Mouse (Mus musculus): ENCODE results near the gene Asic1. TPM values are rescaled to one million over a fixed set of nuclear protein-coding genes. Genes with fewer than 3 reads are reported as not detected.

Gene Asic1
- total and polyA plus RNA-seq, 3 experiments = 0.08 to 1.0 TPM; not detected in 1

DNA sequence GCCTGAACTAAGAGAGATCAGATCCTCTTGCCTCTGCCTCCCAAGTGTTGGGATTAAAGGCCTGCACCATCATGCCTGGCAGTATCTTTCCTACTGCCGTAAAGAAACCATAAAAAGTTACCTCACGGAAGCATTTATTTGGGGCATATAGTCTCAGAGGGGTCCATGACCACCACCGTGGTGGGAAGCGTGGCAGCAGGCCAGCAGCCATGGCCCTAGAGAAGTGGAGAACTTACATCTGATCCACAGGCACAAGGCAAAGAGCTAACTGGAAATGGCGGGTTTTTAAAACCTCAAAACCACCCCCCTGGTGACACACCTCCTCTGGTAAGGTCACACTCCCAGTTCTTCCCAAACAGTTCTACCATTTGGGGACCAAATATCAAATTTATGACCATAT lies 58.0 kb downstream of the Asic1 start:
- no peak for DNase-seq (ENCODE audit: low read depth, low spot score)
- Histone ChIP-seq H3K4me3 (ENCODE audit: control insufficient read depth in 1 of 2, insufficient read depth in 1 of 2, low read depth in 2 of 2, low read length in 2 of 2) (no peak overlapping the region), H3K9me3 (replicated peaks; ENCODE audit: insufficient read depth, low read length) (no peaks in the 10 kb centered on the region), H3K79me2 (ENCODE audit: control insufficient read depth, insufficient read depth, low read length, poor library complexity) (peaks cover 13% of the 10 kb centered on the region), H3K36me3 (ENCODE audit: control insufficient read depth in 1 of 2, insufficient read depth in 2 of 2, low read length in 2 of 2) (peaks cover 6 to 10% of the 10 kb centered on the region in 2 experiments), H3K4me1 (ENCODE audit: control insufficient read depth in 1 of 2, insufficient read depth in 2 of 2, low read length in 2 of 2) (peaks cover 0 to 15% of the 10 kb centered on the region in 2 experiments; a peak in 2 of 4 replicates), H3K9ac (ENCODE audit: control insufficient read depth, low read depth, low read length, poor library complexity, severe bottlenecking) (no peak overlapping the region), H3K27me3 (ENCODE audit: control insufficient read depth in 1 of 2, insufficient read depth in 2 of 2, low read length in 2 of 2) (no peaks in the 10 kb centered on the region), H3K27ac (ENCODE audit: control insufficient read depth, low read depth, low read length) (no peak overlapping the region)
- TF ChIP-seq GABPA (IDR thresholded peaks at IDR 0.05; ENCODE audit: low read depth, low read length) (no peak), NRF1 (IDR thresholded peaks at IDR 0.05; ENCODE audit: insufficient read depth, low read depth, low read length, poor library complexity, severe bottlenecking) (no peak), MXI1 (IDR thresholded peaks at IDR 0.05; ENCODE audit: low read depth, low read length) (no peak), EP300 (IDR thresholded peaks at IDR 0.05; ENCODE audit: low read depth in 1 of 2, low read length in 2 of 2) (no peak), NELFE (IDR thresholded peaks at IDR 0.05; ENCODE audit: low read depth, low read length) (no peak), POLR2A (IDR thresholded peaks at IDR 0.05; ENCODE audit: control insufficient read depth in 1 of 2, insufficient read depth in 1 of 2, low read depth in 1 of 2, low read length in 2 of 2, poor library complexity in 1 of 2) (no peak), TBP (IDR thresholded peaks at IDR 0.05; ENCODE audit: low read depth, low read length) (no peak), MAX (IDR thresholded peaks at IDR 0.05; ENCODE audit: low read length) (no peak), CHD1 (IDR thresholded peaks at IDR 0.05; ENCODE audit: low read depth, low read length) (no peak), MYC (IDR thresholded peaks at IDR 0.05; ENCODE audit: low read depth, low read length) (no peak), GATA1 (IDR thresholded peaks at IDR 0.05; ENCODE audit: low read depth, low read length) (no peak)

DNA sequence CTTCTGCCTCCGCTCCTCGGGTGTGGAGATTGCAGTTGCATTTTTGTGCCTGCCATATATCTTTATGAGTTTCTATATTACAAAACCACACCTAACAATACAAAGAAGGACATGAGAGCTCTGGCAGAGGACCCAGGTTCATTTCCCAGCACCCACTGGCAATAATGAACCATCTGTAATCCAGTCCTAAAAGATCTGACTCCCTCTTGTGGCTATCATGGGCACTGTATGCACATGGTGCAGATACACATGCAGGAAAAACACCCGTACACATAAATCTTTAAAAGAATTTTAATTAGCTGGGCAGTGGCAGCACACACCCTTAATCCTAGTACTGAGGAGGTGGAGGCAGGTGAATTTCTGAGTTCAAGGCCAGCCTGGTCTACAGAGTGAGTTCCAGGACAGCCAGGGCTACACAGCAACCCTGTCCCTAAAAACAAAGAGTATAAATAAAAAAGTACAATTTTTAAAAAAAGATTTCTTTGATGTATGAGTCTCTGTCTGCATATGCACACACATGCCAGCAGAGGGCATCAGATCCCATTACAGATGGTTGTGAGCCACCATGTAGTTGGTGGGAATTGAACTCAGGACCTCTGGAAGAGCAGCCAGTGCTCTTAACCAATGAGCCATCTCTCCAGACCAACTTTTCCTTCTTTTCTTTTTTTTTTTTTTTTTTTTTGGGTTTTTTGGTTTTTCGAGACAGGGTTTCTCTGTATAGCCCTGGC lies 59.1 kb downstream of the Asic1 start:
- Histone ChIP-seq H3K9ac (ENCODE audit: control insufficient read depth, low read depth, low read length, poor library complexity, severe bottlenecking) (no peak overlapping the region), H3K27ac (ENCODE audit: control insufficient read depth, low read depth, low read length) (no peak overlapping the region), H3K79me2 (ENCODE audit: control insufficient read depth, insufficient read depth, low read length, poor library complexity) (peaks cover 13% of the 10 kb centered on the region), H3K9me3 (replicated peaks; ENCODE audit: insufficient read depth, low read length) (no peaks in the 10 kb centered on the region), H3K27me3 (ENCODE audit: control insufficient read depth in 1 of 2, insufficient read depth in 2 of 2, low read length in 2 of 2) (no peaks in the 10 kb centered on the region), H3K4me1 (ENCODE audit: control insufficient read depth in 1 of 2, insufficient read depth in 2 of 2, low read length in 2 of 2) (0 out of 4 replicates have a peak, but pooled peaks cover 0 to 7% of the 10 kb centered on the region in 2 experiments), H3K36me3 (ENCODE audit: control insufficient read depth in 1 of 2, insufficient read depth in 2 of 2, low read length in 2 of 2) (peaks cover 6 to 10% of the 10 kb centered on the region in 2 experiments), H3K4me3 (ENCODE audit: control insufficient read depth in 1 of 2, insufficient read depth in 1 of 2, low read depth in 2 of 2, low read length in 2 of 2) (no peak overlapping the region)
- TF ChIP-seq USF1 (IDR thresholded peaks at IDR 0.05; ENCODE audit: low read depth, low read length) (no peak), TBP (IDR thresholded peaks at IDR 0.05; ENCODE audit: low read depth, low read length) (no peak), ETS1 (IDR thresholded peaks at IDR 0.05; ENCODE audit: low read depth, low read length) (no peak), UBTF (IDR thresholded peaks at IDR 0.05; ENCODE audit: borderline replicate concordance, insufficient read depth, low read depth, low read length) (no peak), HCFC1 (IDR thresholded peaks at IDR 0.05; ENCODE audit: low read depth, low read length) (no peak), ELF1 (IDR thresholded peaks at IDR 0.05; ENCODE audit: low read depth, low read length) (no peak), MYC (IDR thresholded peaks at IDR 0.05; ENCODE audit: low read depth, low read length) (no peak), TAL1 (IDR thresholded peaks at IDR 0.05; ENCODE audit: low read length) (no peak), SMC3 (IDR thresholded peaks at IDR 0.05; ENCODE audit: low read depth, low read length) (peak; percentile 45), RAD21 (IDR thresholded peaks at IDR 0.05; ENCODE audit: low read depth, low read length) (peak; percentile 13; the same call in 1 of the 2 replicates), NELFE (IDR thresholded peaks at IDR 0.05; ENCODE audit: low read depth, low read length) (no peak), CHD1 (IDR thresholded peaks at IDR 0.05; ENCODE audit: low read depth, low read length) (no peak), CHD2 (IDR thresholded peaks at IDR 0.05; ENCODE audit: low read length) (no peak), EP300 (IDR thresholded peaks at IDR 0.05; ENCODE audit: low read depth in 1 of 2, low read length in 2 of 2) (no peak), ZC3H11A (IDR thresholded peaks at IDR 0.05; ENCODE audit: low read depth, low read length) (peak; percentile 19; the same call in 1 of the 2 replicates), MXI1 (IDR thresholded peaks at IDR 0.05; ENCODE audit: low read depth, low read length) (no peak), JUND (IDR thresholded peaks at IDR 0.05; ENCODE audit: low read depth, low read length) (no peak), ZNF384 (IDR thresholded peaks at IDR 0.05; ENCODE audit: low read depth, low read length) (0 out of 2 replicates have a peak, but pooled peaks have one; percentile 17), CTCF (IDR thresholded peaks at IDR 0.05 in 2 of 3, conservative IDR thresholded peaks at IDR 0.05 in 1 of 3; ENCODE audit: control insufficient read depth in 1 of 3, insufficient read depth in 1 of 3, low read depth in 2 of 3, low read length in 3 of 3, poor library complexity in 1 of 3, severe bottlenecking in 1 of 3) (peak; percentile 14 to 40 (median 37); a peak in 3 of 6 replicates), RCOR1 (IDR thresholded peaks at IDR 0.05; ENCODE audit: low read depth, low read length) (no peak), GATA1 (IDR thresholded peaks at IDR 0.05; ENCODE audit: low read depth, low read length) (no peak), E2F4 (IDR thresholded peaks at IDR 0.05; ENCODE audit: borderline replicate concordance, low read depth, low read length) (no peak), BHLHE40 (IDR thresholded peaks at IDR 0.05; ENCODE audit: borderline replicate concordance, low read depth, low read length) (no peak), GABPA (IDR thresholded peaks at IDR 0.05; ENCODE audit: low read depth, low read length) (no peak), MAZ (IDR thresholded peaks at IDR 0.05; ENCODE audit: low read depth, low read length) (no peak), ZKSCAN1 (IDR thresholded peaks at IDR 0.05; ENCODE audit: low read depth, low read length) (no peak)
- peak; percentile 45 for DNase-seq (ENCODE audit: low read depth, low spot score)

Data from MEL (cell line).